Mouse (Mus musculus) heart, postnatal 25 days (tissue): ENCODE measurements at regions not wholly inside any gene's neighbourhood (a gene's known extent, or its start where the extent isn't known, plus 50 kb on each side); places are given as distances from the start of the nearest gene placed in this dataset.

Experiments used
- DNase-seq: peaks from one replicate; pipeline ENCODE4 v3.0.0; 2022; ENCODE audit warnings: low spot score
- intact Hi-C: fragments of 180-260 bp; cut with DNase I; formaldehyde crosslinking; loops from one replicate; pipeline ENCODE4 v1.15.1; 2025

- intact Hi-C loops, result no loop called here
Observed at GRCm38 (mm10) chr8:10687867-10688561, 320.2 kb downstream of the Irs2 start.

More at GRCm38 (mm10) chr8:10687867-10688561, 320.2 kb downstream of the Irs2 start:
- DNase-seq, result no peak
